Mouse (Mus musculus) heart, postnatal 0 days (tissue): ENCODE measurements around the gene Spats2l.

Experiments used
- CTCF ChIP-seq: IDR thresholded peaks from 2 replicates; pipeline ENCODE4 v1.5.1; 2016; ENCODE audit warnings: antibody characterized with exemption, control low read depth, low read depth
- EP300 ChIP-seq: IDR thresholded peaks from 2 replicates; pipeline ENCODE4 v1.6.1; 2016; ENCODE audit warnings: antibody characterized with exemption, low read depth

- TF ChIP-seq CTCF = no peak
- no peak for TF ChIP-seq EP300
Measured at GRCm38 (mm10) chr1:57849087-57849486, 75.1 kb downstream of the Spats2l start.
